Mouse (Mus musculus): ENCODE results near the gene Dock11.

- TF ChIP-seq CTCF (IDR thresholded peaks at IDR 0.05; ENCODE audit: low read depth) = no peak
- TF ChIP-seq EP300 (IDR thresholded peaks at IDR 0.05; ENCODE audit: low read depth) = no peak
Observed at GRCm38 (mm10) chrX:35956236-35956635, 67.6 kb downstream of the Dock11 start.
